Mouse (Mus musculus): ENCODE results near the gene Rnf123. TPM values are rescaled to one million over a fixed set of nuclear protein-coding genes. Genes with fewer than 3 reads are reported as not detected.
A peak's percentile ranks its signal among the peaks of the same experiment; 100 is the strongest.

Gene Rnf123
- polyA plus RNA-seq, 1 experiment from 2014 or later = 13.8 TPM

DNA sequence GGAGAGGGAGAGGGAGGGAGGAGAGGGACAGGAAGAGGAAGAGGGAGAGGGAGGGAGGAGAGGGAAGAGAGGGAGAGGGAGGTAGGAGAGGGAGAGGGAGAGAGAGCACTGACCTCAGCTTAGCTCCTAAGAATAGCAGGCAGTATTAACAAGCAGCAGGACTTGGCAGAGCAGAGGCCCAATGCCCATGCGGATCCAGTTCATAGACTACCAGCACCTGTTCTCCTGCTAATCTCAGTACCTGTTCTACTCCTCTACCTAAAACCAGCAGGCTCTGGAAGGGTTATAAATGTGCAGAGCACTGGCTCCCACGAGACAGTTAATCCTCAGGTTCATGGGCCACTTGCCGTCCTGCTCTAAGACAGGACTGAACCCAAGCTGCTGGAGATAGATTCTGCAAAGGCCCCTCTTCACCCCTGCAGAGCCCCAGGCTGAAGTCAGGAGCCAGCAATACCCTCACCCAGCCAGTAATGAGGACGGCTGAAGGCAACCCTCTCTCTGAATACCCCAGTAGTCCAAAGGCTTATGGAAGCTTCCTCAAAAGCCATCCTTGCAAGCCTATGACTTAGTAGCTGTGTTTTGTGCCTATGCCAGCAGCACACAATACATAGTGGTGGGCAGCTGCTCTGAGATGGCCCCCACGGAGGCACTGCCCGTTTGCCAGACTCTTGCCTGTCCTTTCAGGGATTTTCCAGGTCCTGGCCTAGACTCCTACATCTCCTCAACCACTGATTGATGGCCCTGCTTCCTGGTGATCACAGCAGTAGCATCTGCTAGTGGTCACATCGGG lies 9.8 kb downstream of the Rnf123 start:
- H3K27ac ChIP-seq (replicated peaks) = 0 out of 2 replicates have a peak overlapping the region, but pooled peaks have one; percentile 18
- no peaks in the 10 kb centered on the region for H3K4me1 ChIP-seq (replicated peaks; ENCODE audit: control insufficient read depth, insufficient read depth)
- no peaks in the 10 kb centered on the region for H3K9me3 ChIP-seq (ENCODE audit: control insufficient read depth, low read length)
- DNase-seq (ENCODE audit: low spot score) (no peak), ATAC-seq (ENCODE audit: low FRiP score, low TSS enrichment) (no peak)
- no peak overlapping the region for H3K4me2 ChIP-seq (replicated peaks; ENCODE audit: low read depth)
- no peaks in the 10 kb centered on the region for H3K27me3 ChIP-seq (ENCODE audit: control insufficient read depth, insufficient read depth, low read length)
- 62% methylated on average over 7 of the region's 7 CpGs for WGBS
- H3K4me3 ChIP-seq (ENCODE audit: low read depth, low read length) = no peak overlapping the region
- no peaks in the 10 kb centered on the region; the same call in 1 of the 2 replicates for H3K36me3 ChIP-seq (ENCODE audit: control insufficient read depth, insufficient read depth, low read length)
- 0 out of 2 replicates have a peak overlapping the region, but pooled peaks have one; percentile 23 for H3K9ac ChIP-seq (ENCODE audit: low read length)
- no peak for TF ChIP-seq CTCF (IDR thresholded peaks at IDR 0.05; ENCODE audit: low read depth)
- no peak for TF ChIP-seq EP300 (optimal IDR thresholded peaks at IDR 0.05)

DNA sequence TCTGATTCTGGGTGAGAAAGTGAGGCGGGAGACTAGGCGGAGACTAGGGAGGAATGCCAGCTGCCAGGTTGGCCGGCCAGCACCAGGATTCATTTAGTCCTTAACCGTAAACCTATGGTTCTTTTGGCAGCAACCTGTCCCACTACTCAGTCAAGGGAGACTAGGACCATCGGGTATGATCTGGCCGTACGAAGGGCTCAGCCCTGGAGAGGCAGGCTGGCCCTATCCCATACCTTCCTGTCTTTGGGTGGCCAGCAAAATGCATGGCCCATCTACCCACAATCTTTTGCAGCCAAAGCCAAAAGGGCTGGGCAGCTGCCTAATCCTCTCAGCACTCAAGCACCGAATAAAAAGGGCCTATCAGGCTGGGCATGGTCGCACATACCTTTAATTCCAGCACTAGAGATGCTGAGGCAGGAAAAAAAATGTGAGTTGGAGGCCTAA lies 10.6 kb downstream of the Rnf123 start:
- no peaks in the 10 kb centered on the region for H3K27me3 ChIP-seq (ENCODE audit: control insufficient read depth, insufficient read depth, low read length)

DNA sequence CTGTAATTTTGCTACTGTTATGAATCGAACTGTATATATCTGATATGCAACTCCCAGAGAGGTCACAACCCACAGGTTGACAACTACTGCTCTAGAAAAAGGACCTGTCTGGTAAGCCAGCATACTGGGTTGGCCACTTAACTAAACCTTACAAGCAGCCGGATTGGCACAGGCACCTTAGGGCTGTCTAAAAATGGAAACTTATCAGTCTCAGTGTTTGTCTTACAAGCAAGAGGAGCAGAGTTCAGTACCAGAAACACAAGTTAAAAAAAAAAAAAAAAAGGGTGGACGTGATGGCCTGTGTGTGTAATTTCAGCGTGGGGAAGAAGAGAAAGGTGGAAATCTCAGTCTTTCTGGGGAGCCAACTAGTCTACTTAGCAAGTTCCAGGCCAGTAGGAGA lies 11.3 kb downstream of the Rnf123 start:
- Histone ChIP-seq H3K9ac (ENCODE audit: low read length) (no peak overlapping the region), H3K4me2 (replicated peaks; ENCODE audit: low read depth) (no peak overlapping the region), H3K27me3 (ENCODE audit: control insufficient read depth, insufficient read depth, low read length) (no peaks in the 10 kb centered on the region), H3K27ac (replicated peaks) (no peak overlapping the region), H3K36me3 (ENCODE audit: control insufficient read depth, insufficient read depth, low read length) (no peaks in the 10 kb centered on the region; the same call in 1 of the 2 replicates), H3K4me3 (ENCODE audit: low read depth, low read length) (no peak overlapping the region), H3K4me1 (replicated peaks; ENCODE audit: control insufficient read depth, insufficient read depth) (no peaks in the 10 kb centered on the region), H3K9me3 (ENCODE audit: control insufficient read depth, low read length) (no peaks in the 10 kb centered on the region)
- peak; percentile 32 for DNase-seq (ENCODE audit: low spot score)
- TF ChIP-seq EP300 (optimal IDR thresholded peaks at IDR 0.05) (no peak), CTCF (IDR thresholded peaks at IDR 0.05; ENCODE audit: low read depth) (no peak)
- WGBS = 58% methylated on average over 4 of the region's 4 CpGs
- no peak for ATAC-seq (ENCODE audit: low FRiP score, low TSS enrichment)

More for the DNA sequence above, 10.6 kb downstream of the Rnf123 start:
- no peaks in the 10 kb centered on the region for H3K9me3 ChIP-seq (ENCODE audit: control insufficient read depth, low read length)
- no peaks in the 10 kb centered on the region; the same call in 1 of the 2 replicates for H3K36me3 ChIP-seq (ENCODE audit: control insufficient read depth, insufficient read depth, low read length)
- WGBS = 51% methylated on average over 9 of the region's 9 CpGs
- ATAC-seq (ENCODE audit: low FRiP score, low TSS enrichment) (no peak), DNase-seq (ENCODE audit: low spot score) (peak; percentile 23)
- H3K27ac ChIP-seq (replicated peaks) = no peak overlapping the region
- no peak overlapping the region for H3K4me2 ChIP-seq (replicated peaks; ENCODE audit: low read depth)
- no peaks in the 10 kb centered on the region for H3K4me1 ChIP-seq (replicated peaks; ENCODE audit: control insufficient read depth, insufficient read depth)
- TF ChIP-seq EP300 (optimal IDR thresholded peaks at IDR 0.05) = no peak
- TF ChIP-seq CTCF (IDR thresholded peaks at IDR 0.05; ENCODE audit: low read depth) = no peak
- no peak overlapping the region for H3K9ac ChIP-seq (ENCODE audit: low read length)
- H3K4me3 ChIP-seq (ENCODE audit: low read depth, low read length) = no peak overlapping the region

DNA sequence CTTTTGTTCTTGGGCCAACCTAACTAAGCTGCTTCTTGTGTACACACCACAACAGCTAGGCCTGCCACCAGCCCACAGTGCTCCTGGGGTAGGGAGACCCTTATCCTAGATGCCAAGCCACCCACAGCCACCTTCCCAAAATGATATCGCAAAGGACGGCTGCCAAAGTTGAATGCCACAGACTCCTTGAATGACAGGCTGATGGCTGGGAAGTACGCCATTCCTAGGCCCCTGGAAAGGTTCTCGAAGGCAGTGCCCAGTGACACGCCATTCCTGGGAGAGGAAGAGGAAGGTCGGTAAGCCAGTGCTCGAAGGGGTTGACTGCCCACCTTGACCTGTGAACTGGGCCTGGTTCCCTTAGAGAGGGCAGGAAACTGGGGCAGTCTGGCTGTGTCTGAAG lies 13.6 kb downstream of the Rnf123 start:
- Histone ChIP-seq H3K27ac (replicated peaks) (no peak overlapping the region), H3K27me3 (ENCODE audit: control insufficient read depth, insufficient read depth, low read length) (no peaks in the 10 kb centered on the region), H3K9ac (ENCODE audit: low read length) (no peak overlapping the region), H3K4me2 (replicated peaks; ENCODE audit: low read depth) (no peak overlapping the region), H3K4me1 (replicated peaks; ENCODE audit: control insufficient read depth, insufficient read depth) (no peaks in the 10 kb centered on the region), H3K36me3 (ENCODE audit: control insufficient read depth, insufficient read depth, low read length) (no peaks in the 10 kb centered on the region; the same call in 1 of the 2 replicates), H3K9me3 (ENCODE audit: control insufficient read depth, low read length) (no peaks in the 10 kb centered on the region), H3K4me3 (ENCODE audit: low read depth, low read length) (no peak overlapping the region)
- TF ChIP-seq CTCF (IDR thresholded peaks at IDR 0.05; ENCODE audit: low read depth) (no peak), EP300 (optimal IDR thresholded peaks at IDR 0.05) (no peak)
- WGBS = 82% methylated on average over 7 of the region's 7 CpGs
- DNase-seq (ENCODE audit: low spot score) (no peak), ATAC-seq (ENCODE audit: low FRiP score, low TSS enrichment) (no peak)

DNA sequence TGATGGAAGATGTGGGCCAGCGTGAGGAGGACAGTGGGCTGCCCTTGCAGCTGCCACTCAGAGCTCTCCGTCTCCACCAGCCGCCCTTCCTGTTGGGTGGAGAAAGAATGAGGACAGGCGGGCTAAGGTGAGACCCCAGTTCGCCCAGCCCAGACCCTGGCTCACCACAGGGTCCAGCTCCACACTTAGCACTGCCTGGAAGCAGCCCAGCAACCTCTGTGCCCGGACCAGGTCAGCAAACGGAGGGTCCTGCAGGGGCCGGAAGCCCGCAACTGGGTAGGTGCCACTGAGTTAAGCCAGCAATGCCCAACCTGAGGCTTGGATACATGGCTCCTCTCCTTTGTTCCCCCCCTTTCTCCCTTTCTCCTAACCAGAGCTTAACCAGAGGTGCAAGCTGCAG lies 14.1 kb downstream of the Rnf123 start:
- 89% methylated on average over 9 of the region's 9 CpGs for WGBS
- H3K4me2 ChIP-seq (replicated peaks; ENCODE audit: low read depth) = no peak overlapping the region
- H3K4me1 ChIP-seq (replicated peaks; ENCODE audit: control insufficient read depth, insufficient read depth) = no peaks in the 10 kb centered on the region
- H3K9me3 ChIP-seq (ENCODE audit: control insufficient read depth, low read length) = no peaks in the 10 kb centered on the region
- no peak overlapping the region for H3K27ac ChIP-seq (replicated peaks)
- DNase-seq (ENCODE audit: low spot score) (no peak), ATAC-seq (ENCODE audit: low FRiP score, low TSS enrichment) (no peak)
- peaks cover under 1% of the 10 kb centered on the region; the same call in 1 of the 2 replicates for H3K36me3 ChIP-seq (ENCODE audit: control insufficient read depth, insufficient read depth, low read length)
- H3K4me3 ChIP-seq (ENCODE audit: low read depth, low read length) = no peak overlapping the region
- no peaks in the 10 kb centered on the region for H3K27me3 ChIP-seq (ENCODE audit: control insufficient read depth, insufficient read depth, low read length)
- TF ChIP-seq CTCF (IDR thresholded peaks at IDR 0.05; ENCODE audit: low read depth) (no peak), EP300 (optimal IDR thresholded peaks at IDR 0.05) (no peak)
- H3K9ac ChIP-seq (ENCODE audit: low read length) = no peak overlapping the region

DNA sequence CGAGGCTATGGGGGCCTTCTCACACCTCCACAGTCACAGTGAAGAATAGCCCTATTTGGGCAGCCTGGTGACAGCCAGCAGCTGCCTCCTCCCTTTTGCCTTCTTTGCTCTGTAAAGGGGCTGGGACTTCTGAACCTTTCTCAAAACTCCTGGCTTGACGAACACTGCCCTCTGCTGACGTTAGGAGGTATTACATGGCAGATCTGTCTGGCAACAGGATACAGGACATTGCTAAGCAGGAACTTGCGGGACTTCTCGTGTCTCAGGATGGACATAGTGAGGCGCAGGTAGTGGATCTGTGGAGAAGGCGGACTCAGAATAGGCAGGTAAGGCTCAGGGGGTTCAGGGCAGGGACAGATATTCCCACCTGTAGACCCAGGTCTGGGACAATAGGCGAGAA lies 15.2 kb downstream of the Rnf123 start:
- Histone ChIP-seq H3K27me3 (ENCODE audit: control insufficient read depth, insufficient read depth, low read length) (no peaks in the 10 kb centered on the region), H3K36me3 (ENCODE audit: control insufficient read depth, insufficient read depth, low read length) (peaks cover 5% of the 10 kb centered on the region; the same call in 1 of the 2 replicates), H3K9ac (ENCODE audit: low read length) (no peak overlapping the region), H3K4me2 (replicated peaks; ENCODE audit: low read depth) (no peak overlapping the region), H3K4me3 (ENCODE audit: low read depth, low read length) (no peak overlapping the region), H3K4me1 (replicated peaks; ENCODE audit: control insufficient read depth, insufficient read depth) (no peaks in the 10 kb centered on the region), H3K27ac (replicated peaks) (peak overlapping the region; percentile 65), H3K9me3 (ENCODE audit: control insufficient read depth, low read length) (no peaks in the 10 kb centered on the region)
- TF ChIP-seq CTCF (IDR thresholded peaks at IDR 0.05; ENCODE audit: low read depth) (peak; percentile 99), EP300 (optimal IDR thresholded peaks at IDR 0.05) (no peak)
- peak; percentile 88 for DNase-seq (ENCODE audit: low spot score)
- WGBS = 18% methylated on average over 8 of the region's 8 CpGs
- peak; percentile 33 for ATAC-seq (ENCODE audit: low FRiP score, low TSS enrichment)

Data from stomach, postnatal 0 days (tissue).